Mouse (Mus musculus): ENCODE measurements around the gene Trh.

The Trh gene

GRCm38 (mm10) chr6:92244591-92244990, at the start of gene Trh:
Gene Trh, minus strand, starts transcription at chr6:92244650.
- DNase-seq (ENCODE audit: low spot score in 2 of 2): no peak

DNA sequence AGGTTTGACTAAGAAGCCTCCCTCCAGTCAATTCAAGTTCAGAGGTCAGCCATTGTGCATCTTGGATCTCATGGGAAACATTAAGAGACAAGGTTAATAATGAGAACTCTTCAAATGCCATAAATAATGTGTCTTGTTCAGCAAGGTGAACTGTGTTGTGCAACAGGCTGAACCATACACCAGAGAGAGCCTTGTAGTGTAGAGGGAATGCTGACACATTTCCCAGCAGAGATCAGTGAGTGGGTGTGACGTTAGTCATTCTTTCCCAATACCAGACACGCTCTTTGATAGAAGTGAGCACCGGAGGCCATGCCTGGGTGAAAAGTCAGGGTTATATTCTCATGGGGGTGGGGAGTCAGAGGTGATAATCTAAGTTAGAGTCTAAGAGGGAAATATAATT, 46.4 kb upstream of the Trh start:
- no peak for DNase-seq (ENCODE audit: low spot score in 2 of 2)

DNA sequence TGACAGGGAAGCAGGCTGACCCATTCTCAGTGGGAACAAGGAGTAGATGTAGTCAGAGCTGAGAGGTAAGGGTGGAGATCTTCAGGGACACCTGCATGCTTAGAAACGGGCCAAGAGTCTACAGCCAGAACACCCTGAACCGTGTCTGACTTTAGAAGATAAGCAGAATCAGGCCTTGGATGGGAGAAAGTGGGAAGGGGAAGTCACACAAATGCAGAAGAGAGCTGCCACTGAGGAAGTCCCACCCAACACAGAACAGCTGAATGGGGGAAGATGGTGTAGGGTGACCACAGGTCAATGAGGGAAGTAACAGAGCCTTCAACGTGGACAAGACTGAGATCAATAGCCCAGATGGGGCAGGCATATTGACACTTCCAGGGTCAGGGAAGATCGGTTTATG, 42.4 kb upstream of the Trh start:
- DNase-seq (ENCODE audit: low spot score in 2 of 2): no peak

DNA sequence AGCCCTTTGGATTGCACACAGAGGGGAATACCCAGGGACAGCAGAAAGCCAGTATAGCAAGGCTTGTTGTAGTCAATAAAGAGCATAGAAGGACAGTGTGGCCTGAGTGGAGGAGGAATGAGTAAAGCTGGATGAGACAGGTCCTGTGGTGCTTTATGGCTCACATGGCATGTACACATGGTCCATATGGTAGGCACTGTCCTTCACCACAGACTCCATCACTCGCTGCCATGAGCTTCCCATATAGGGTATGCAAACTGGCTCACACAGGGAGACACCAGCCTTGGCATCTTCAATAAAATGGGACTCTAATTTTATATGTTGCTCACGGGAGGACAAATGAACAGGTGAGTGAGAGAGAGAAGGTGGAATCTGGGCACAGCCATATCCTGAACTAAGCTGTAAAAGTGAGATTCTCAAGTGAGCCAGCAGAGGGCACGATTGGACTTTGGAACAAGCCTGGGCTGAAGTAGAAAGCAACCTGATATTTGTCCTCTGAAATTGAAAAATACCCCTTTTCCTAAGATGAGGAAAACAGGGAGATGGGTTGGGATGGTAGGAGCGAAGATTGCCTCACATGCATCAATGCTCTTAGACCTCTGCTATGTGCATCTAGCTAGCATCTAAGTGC, 41.9 kb upstream of the Trh start:
- peak in 1 of 2 experiments; percentile 68 for DNase-seq (ENCODE audit: low spot score in 2 of 2)

GRCm38 (mm10) chr6:92285559-92285958, 41.1 kb upstream of the Trh start:
- no peak for DNase-seq (ENCODE audit: low spot score in 2 of 2)

- DNase-seq (ENCODE audit: low spot score in 2 of 2): peak in 1 of 2 experiments; percentile 9
These were observed 32.7 kb upstream of the Trh start for GRCm38 (mm10) chr6:92277179-92277578.

DNA sequence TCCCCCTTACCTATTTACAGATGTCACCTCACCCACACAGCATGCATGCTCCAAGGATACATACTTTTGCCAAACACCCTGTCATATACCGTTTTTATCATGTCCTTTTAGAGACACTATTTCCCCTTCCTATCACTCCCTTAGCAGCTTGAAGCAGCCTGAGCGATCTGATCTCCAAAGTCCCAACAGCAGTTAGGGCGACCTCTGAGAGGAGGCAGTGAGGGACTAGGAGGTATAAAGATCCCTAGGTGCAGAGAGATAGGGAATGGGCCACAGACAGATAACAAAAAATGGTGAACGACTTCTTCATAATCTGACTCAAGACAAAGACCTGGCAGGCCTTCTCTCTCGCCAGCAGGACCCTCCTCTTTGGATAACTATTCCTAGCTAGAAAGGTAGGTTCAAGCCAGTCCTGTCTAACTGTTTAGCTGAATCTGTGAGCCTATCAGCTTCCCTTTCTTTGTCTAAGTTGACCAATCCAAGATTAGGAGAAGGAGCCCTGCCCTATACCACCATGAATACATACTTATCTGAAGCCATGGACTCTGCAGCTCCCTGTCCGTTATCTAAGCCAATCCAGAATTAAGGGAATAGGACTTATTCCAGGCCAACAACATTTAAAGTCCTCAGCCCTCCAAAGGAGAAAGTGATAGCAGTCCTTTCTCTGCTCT, 29.3 kb upstream of the Trh start:
- peak in 1 of 2 experiments; percentile 12 for DNase-seq (ENCODE audit: low spot score in 2 of 2)

DNA sequence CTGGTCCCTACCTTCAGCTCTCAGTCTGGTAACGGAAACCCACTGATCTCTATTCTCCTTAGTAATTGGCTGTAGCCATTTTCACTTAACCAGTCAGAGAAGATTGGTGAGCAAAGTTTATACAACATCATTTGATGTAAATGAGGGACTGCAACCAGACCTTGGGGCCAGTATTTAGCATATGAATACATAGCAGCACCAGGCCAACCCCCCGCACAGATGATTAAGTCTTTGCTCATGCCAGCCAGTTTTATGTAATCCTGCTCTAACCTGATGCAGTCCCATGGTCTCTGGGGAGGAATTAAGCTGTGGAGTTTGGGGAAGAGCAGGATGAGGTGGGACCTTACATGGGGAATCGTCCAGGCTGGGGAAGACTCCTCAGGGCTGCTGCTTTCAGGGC, 28.2 kb upstream of the Trh start:
- DNase-seq (ENCODE audit: low spot score in 2 of 2): no peak

DNA sequence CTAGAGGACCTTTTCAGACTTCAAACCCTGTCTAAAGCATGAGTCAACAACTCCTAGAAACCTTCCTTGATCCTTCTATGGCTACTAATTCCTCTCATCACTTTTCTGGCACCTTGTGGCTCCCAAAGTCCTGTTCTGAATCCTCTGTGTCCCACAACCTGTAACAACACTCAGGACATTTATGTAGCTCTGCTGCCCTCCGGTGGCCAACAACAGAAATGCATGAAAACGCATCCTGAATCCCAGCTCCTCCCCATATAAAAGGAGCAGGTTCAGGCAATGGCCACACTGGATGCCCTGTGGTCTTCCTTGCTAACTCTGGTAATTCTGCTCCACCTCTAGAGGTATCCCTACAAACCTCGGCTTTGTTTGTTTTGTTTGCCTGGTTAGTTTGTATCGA, 24.6 kb upstream of the Trh start:
- peak; percentile 23 to 72 for DNase-seq (ENCODE audit: low spot score in 2 of 2)

DNA sequence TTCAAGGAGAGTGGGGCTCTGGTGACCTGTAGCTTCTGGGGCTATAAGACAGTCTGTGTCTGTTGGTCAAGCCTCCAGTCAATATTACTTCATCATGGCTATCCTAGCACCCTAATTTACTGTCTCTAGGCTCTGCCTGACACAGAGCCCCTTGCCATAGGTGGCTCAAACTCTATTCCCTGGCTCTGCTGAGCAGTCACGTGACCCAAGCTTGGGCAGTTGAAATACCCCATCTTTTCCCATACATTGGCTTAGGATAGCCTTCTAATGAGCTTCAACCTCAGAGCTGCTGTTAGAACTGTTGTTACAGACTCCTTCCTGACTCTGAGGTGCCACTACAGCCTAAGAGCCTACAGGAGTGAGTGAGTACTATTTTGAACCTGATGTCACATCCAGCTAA, 23.6 kb upstream of the Trh start:
- no peak for DNase-seq (ENCODE audit: low spot score in 2 of 2)

GRCm38 (mm10) chr6:92261162-92261843, 16.9 kb upstream of the Trh start:
- peak in 1 of 2 experiments; percentile 51 for DNase-seq (ENCODE audit: low spot score in 2 of 2)

- no peak for DNase-seq (ENCODE audit: low spot score in 2 of 2)
These were observed 10.9 kb upstream of the Trh start for GRCm38 (mm10) chr6:92255346-92255745.

- DNase-seq (ENCODE audit: low spot score in 2 of 2): no peak
These were observed 8.9 kb upstream of the Trh start for GRCm38 (mm10) chr6:92253253-92253870.

GRCm38 (mm10) chr6:92247215-92247919, 2.9 kb upstream of the Trh start:
- no peak for DNase-seq (ENCODE audit: low spot score in 2 of 2)

DNA sequence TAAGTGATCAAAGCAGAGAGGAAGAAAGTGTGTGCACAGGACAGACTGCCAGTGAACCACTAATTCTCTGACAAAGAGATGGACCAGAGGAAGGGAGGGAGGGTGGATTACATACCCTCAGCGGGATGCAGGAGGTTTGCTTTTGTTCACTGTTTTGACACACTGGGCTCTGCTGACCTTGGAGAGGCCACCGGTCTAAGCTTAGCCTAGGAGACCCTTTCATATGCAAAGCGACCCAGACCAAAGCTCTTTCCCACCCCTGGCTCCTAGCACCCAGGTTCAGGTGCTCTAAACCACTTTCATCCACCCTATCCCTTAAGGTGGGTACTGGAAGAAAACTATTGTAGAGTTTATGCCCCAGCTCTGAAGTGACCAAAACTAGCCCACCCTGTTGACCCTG, 1.9 kb upstream of the Trh start:
- no peak for DNase-seq (ENCODE audit: low spot score in 2 of 2)

DNA sequence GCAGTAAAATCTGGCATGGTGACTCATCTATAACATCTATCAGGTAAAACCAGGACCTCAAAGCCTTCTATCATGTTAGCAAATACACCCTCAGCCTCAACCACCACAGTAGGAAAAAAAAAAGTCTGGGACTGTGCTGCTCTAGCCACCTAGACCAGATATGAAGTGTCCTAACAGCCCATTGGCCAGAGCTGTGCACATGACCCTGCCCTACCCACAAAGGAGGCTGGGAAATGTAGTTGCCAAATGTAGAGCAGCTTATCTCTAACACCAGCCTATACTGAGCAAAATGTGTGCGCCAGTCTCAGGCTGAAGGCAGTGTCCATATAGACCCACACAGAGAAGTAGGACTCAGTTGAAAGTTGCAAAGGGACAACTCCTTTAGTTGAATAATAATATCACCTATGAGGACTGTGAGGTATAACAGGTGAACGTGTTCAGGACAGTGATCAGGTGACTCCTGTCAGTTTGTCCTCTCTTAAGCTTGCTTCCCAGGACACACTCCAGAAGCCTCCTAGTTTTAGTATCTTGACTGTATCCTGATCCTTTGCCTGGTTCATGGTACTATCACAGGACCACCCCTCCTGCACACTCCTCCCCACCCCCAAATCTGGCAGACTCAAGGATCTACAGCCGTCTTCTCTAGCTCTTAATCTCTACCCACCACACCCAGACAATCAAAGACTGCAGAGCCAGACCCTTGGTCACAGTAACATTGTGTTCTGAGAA, 3.1 kb downstream of the Trh start:
- no peak for DNase-seq (ENCODE audit: low spot score in 2 of 2)

DNA sequence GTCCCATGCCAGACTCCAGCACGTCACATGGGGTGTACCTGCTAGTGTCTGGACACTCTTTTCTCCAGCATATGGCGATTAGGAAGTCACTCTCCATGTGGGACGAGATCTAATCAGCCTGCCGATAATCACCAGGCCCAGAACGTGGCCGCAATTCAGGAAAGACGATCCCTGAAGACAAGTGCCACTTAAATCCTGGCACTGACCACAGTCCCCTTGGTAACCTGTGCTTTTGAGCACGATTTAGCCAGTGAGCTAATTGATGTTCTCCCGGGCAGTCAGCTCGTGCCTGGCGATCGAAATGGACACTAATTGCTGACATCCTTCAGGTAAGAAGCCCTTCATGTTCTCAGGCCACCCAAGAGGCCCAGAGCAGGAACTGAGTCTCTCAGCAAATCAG, 9.4 kb downstream of the Trh start:
- no peak for DNase-seq (ENCODE audit: low spot score in 2 of 2)

GRCm38 (mm10) chr6:92231762-92232161, 12.7 kb downstream of the Trh start:
- no peak for DNase-seq (ENCODE audit: low spot score in 2 of 2)

DNA sequence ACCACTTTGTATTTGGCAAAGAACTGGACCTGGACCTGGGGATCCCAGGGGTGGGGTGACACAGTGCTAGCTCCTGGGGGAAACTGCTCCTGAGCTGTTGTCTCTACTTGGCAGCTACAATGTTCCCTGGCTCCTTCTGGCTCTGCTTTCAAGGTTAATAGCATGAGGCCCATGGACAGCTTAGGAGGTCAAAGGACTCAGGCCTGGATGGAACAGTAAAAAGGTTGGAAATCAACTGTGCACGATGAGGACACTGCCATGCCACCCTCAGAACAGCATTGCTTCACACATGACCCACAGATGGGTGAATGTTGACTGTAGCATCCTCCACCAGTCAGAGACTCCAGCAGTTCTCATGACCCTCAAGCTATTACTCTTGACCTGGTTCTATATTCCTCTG, 13.1 kb downstream of the Trh start:
- DNase-seq (ENCODE audit: low spot score in 2 of 2): no peak

DNA sequence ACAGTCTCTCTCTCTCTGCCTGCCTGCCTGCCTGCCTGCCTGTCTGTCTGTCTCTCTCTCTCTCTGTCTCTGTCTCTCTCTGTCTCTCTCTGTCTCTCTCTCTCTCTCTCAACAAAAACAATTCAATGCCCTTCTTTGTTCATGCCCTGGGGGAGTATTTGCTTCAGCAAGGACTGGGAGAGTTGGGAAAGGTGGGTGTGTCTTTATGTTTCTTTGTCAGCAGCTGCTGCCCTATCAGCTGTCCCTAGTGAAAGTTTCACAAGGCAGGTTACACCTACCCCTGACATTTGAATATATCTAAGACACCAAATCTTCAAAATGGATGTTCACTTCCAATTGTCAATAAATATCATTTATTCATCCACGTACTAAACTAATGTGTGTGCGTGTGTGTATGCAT, 14.9 kb downstream of the Trh start:
- DNase-seq (ENCODE audit: low spot score in 2 of 2): no peak

DNA sequence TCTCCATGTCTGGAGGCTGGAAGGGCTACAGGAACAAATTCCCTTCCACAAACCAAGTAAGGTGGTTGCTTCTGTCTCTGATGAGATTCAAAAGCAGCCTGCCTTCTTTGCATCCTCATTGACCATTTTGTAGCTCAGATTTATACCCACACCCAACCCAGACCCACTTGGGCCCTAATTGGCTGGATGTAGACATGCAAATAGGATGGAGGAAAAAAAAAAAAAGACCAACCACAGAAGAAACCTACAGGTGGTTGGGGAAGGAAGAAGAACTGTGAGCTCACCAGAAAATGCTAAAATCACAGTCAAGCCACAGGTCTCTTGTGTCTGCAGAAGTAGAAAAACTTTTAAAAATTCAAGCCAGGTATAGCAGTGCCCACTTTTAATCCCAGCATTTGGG, 15.3 kb downstream of the Trh start:
- no peak for DNase-seq (ENCODE audit: low spot score in 2 of 2)

Measured in urinary bladder, postnatal 4 days (tissue).